Mouse (Mus musculus): ENCODE measurements at regions not wholly inside any gene's neighbourhood (a gene's known extent, or its start where the extent isn't known, plus 50 kb on each side); places are given as distances from the start of the nearest gene placed in this dataset.
"Not testable (repeated sequence)": the region's sequence is repeated elsewhere in the genome, so short reads cannot be mapped to it uniquely, and the experiment has no call there.

GRCm38 (mm10) chr3:98968811-98969210 is 75.8 kb upstream of the Hao2 start:
- no peak for DNase-seq (ENCODE audit: low read depth, low spot score)

- DNase-seq (ENCODE audit: low read depth, low spot score) = peak; percentile 33
These were observed 82.7 kb upstream of the Hao2 start for GRCm38 (mm10) chr3:98975777-98976176.

DNA sequence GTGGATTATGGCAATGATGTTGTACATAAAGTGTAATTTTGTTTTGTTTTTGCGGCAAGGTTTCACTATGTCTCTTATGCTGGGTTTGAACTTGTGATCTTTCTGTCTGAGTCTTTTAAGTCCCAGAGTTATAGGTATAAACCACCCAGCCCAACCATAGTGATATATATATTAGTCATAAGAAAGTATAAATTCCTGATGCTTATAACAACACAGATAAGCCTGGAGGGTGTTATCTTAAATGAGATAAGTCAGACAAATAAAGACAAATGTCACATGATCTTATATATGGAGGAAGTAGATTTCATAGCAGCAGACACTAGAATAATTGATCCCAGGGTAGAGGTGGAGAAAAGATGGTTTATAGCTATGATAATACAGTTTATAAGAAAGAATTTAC is 89.7 kb upstream of the Hao2 start:
- DNase-seq (ENCODE audit: low read depth, low spot score) = no peak

- DNase-seq (ENCODE audit: low read depth, low spot score) = not testable (repeated sequence)
These were observed 94.2 kb upstream of the Hao2 start for GRCm38 (mm10) chr3:98987266-98987665.

DNA sequence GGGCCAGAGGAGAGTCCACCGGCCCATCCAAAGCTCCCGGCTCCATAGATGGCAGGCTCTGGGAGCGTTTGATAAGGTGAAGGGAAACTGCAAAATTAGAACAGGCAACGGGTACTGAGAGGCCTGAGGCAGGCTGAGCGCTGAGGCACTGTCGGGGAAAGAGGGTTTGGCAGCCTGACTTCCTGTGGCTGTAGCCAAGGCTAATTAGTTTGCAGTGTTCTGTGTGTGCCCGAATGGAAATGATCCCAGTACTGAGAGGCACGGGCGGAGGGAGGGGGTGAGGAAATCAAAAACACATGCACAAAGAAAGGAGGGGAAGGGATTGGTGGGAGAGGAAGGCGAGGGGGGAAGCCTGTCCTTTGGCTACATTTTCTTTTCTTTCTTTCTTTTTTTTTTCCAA is 97.8 kb upstream of the Hao2 start:
- no peak for DNase-seq (ENCODE audit: low read depth, low spot score)

GRCm38 (mm10) chr3:98991276-98991675 is 98.2 kb upstream of the Hao2 start:
- no peak for DNase-seq (ENCODE audit: low read depth, low spot score)

DNA sequence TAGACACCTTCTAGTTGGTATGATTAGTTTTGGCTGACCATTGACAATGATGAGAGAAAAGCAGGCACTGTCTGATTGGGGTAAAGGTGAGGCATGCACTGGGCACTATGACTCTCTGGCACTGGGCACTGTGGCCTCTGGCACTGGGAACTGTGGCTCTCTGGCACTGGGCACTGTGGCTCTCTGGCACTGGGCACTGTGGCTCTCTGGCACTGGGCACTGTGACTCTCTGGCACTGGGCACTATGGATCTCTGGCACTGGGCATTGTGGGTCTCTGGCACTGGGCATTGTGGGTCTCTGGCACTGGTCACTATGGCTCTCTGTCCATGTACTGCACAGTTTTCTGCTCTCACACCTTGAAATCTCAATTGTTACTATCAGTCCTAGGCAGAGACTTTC is 101.0 kb upstream of the Hao2 start:
- DNase-seq (ENCODE audit: low read depth, low spot score) = no peak

GRCm38 (mm10) chr3:99030636-99031035 is 110.2 kb upstream of the Wars2 start:
- DNase-seq (ENCODE audit: low read depth, low spot score) = no peak

DNA sequence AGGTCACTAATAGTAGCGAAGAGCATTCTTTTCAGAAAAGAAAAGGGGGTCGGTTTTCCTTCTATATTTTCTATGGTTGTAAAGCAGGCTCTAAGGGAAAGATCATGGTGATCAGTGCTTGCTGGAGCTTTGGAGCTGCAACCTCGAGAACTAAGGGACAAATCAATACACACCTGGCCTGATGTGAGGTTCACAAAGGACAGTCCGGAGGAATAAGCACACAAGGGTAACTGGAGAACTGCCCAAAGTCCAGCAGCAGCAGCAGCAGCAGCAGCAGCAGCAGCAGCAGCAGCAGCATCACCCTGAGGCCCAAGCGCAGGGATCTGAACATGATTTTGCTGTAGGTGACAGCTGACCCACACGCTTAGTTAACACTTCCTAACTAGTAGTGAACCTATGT is 94.7 kb upstream of the Wars2 start:
- no peak for DNase-seq (ENCODE audit: low read depth, low spot score)

DNA sequence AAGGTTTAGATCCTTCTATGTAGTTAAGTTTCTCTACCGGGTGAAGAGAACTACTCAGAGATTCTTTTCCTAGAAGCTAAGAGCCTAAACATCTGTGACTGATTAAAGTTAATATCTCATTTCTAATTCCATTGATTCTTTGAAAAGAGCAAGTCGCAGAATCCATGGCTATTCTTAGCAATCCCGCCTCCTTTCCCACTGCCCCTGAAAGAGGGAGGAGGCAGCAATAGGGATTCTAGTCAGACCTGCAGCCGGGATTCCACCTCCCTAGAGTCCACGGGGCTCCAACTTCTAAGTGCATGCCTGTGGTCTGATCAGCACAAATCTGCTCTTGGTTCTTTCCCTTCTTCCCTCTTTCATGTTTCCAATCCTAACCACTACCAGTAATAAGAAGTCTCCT is 93.7 kb upstream of the Wars2 start:
- DNase-seq (ENCODE audit: low read depth, low spot score) = no peak

DNA sequence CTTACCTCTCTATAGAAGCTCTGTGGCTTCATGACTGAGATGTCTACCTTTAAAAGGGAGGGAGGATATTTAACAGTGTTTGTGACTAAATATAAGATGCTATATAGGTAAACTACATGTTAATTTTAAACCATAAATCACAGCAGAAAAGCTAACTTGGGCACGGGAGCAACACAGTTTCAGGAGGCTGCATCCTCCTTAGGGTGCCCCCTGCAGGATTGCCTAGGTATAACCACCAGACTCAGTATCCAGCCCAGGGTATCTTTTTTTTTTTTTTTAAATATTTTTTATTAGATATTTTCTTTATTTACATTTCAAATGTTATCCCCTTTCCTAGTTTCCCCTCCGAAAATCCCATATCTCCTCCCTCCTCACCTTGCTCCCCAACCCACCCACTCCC is 91.6 kb upstream of the Wars2 start:
- DNase-seq (ENCODE audit: low read depth, low spot score) = no peak

DNA sequence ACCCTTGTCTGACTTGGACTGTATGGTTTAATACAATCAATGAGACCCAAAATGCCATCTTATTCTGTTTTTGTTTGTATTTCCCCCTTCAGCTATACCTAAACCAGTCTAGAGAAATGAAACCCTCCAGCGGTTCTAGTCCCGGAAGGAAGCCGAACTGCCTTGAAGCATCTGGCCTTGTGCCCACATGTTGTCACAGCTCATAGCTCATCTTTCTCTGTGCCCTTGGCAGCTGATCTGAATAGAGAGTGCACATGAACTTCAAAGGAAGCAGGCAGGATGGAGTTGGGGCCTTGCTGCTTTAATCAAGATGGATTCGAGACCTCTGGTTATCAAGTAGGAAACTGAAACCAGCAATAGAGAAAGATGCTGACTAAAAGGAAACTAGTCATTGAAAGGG is 88.7 kb upstream of the Wars2 start:
- DNase-seq (ENCODE audit: low read depth, low spot score) = no peak

- DNase-seq (ENCODE audit: low read depth, low spot score) = no peak
These were observed 73.7 kb upstream of the Wars2 start for GRCm38 (mm10) chr3:99067168-99067567.

All from retina, postnatal 7 days (tissue).